Mouse (Mus musculus) kidney, embryonic 14.5 days (tissue): ENCODE measurements around the gene Gm21775. TPM values are rescaled to one million over a fixed set of nuclear protein-coding genes. Genes with fewer than 3 reads are reported as not detected.
"Not testable (repeated sequence)": the region's sequence is repeated elsewhere in the genome, so short reads cannot be mapped to it uniquely, and the experiment has no call there.

ENCODE experiments used
- ATAC-seq: fragments of 200-750 bp; cut with Nextera tagmentation; 2 replicates; pipeline ENCODE4 v1.8.0; 2017; ENCODE audit warnings: moderate number of reproducible peaks, mild to moderate bottlenecking, moderate TSS enrichment, moderate library complexity; ENCODE audit not compliant: low FRiP score, low TSS enrichment
- H3K27ac ChIP-seq: fragments of 300-500 bp; sonication (generic); 2 replicates; pipeline ENCODE4 v1.5.1; 2014; ENCODE audit warnings: low read depth, mild to moderate bottlenecking, low read length, moderate library complexity, mixed read lengths
- H3K27me3 ChIP-seq: fragments of 300-500 bp; sonication (generic); 2 replicates; pipeline ENCODE4 v1.6.1; 2014; ENCODE audit warnings: mild to moderate bottlenecking, low read length; ENCODE audit not compliant: control insufficient read depth, insufficient read depth
- H3K36me3 ChIP-seq: fragments of 300-500 bp; sonication (generic); 2 replicates; pipeline ENCODE4 v1.6.1; 2014; ENCODE audit warnings: low read length, mixed read lengths; ENCODE audit not compliant: control insufficient read depth, insufficient read depth
- H3K4me1 ChIP-seq: fragments of 300-500 bp; sonication (generic); 2 replicates; pipeline ENCODE4 v1.6.1; 2014; ENCODE audit warnings: low read length, mixed read lengths; ENCODE audit not compliant: control insufficient read depth, insufficient read depth
- H3K4me2 ChIP-seq: fragments of 300-500 bp; sonication (generic); replicated peaks from 2 replicates; pipeline ENCODE4 v1.6.1; 2014; ENCODE audit warnings: low read depth, mild to moderate bottlenecking, low read length
- H3K4me3 ChIP-seq: fragments of 300-500 bp; sonication (generic); 2 replicates; pipeline ENCODE4 v1.5.1; 2014; ENCODE audit warnings: mild to moderate bottlenecking, low read length
- H3K9ac ChIP-seq: fragments of 300-500 bp; sonication (generic); 2 replicates; pipeline ENCODE4 v1.6.1; 2014; ENCODE audit warnings: low read depth, mild to moderate bottlenecking, low read length, moderate library complexity
- H3K9me3 ChIP-seq: fragments of 300-500 bp; sonication (generic); 2 replicates; pipeline ENCODE4 v1.6.1; 2016; ENCODE audit warnings: low read length; ENCODE audit not compliant: control insufficient read depth
- WGBS: fragments of 180-500 bp; shearing (Covaris S2); extraction: QIAGEN DNeasy Blood & Tissue Kit; methylation state at CpG from one replicate; pipeline ENCODE4 v1.1.7; 2014; 5-methylcytosine and 5-hydroxymethylcytosine counted together
- polyA plus RNA-seq: library from polyadenylated mRNA; unstranded; fragments of >200 nt; fragmentation: Nextera tagmentation; extraction: Ambion mirVana; gene quantifications from 2 replicates; pipeline ENCODE4 v1.2.1, GENCODE M21; 2014

The Gm21775 gene
- polyA plus RNA-seq, result not detected in 2 replicates

- WGBS, result no CpG with 5 or more reads among the region's 5 CpGs
- not testable (repeated sequence) for H3K4me1 ChIP-seq, H3K9me3 ChIP-seq, H3K27ac ChIP-seq, H3K4me2 ChIP-seq, ATAC-seq, H3K36me3 ChIP-seq, H3K4me3 ChIP-seq, H3K27me3 ChIP-seq, H3K9ac ChIP-seq
Measured at GRCm38 (mm10) chrY:10553153-10553552, at the start of gene Gm21775. Gene Gm21775 (plus strand): TSS chrY:10553453.

DNA sequence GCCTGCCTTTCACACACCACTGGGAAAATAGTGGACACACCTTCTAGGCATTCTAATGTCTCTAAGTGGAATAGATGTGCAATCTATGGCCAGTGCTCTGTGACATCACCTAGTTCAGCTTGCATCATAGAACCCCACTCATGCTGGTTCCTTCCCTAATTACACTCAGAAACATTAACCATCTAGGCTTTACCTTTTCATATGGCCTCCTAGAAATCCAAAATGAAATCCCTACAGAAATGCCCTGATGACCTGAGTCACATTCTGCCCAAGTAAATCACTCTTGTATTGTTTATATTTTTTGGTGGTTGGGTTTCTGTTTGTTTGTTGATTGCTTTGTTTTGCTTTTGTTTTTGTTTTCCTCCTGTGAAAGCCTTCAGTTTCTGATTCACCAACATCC is 17.3 kb upstream of the Gm21775 start, which contains the start of gene Gm20737:
TSS of gene Gm20737 (minus strand) at position 101 of the 400 bp plus-strand sequence.
- not testable (repeated sequence) for ATAC-seq, H3K9me3 ChIP-seq, H3K4me1 ChIP-seq, H3K4me3 ChIP-seq, H3K4me2 ChIP-seq, H3K36me3 ChIP-seq, H3K27ac ChIP-seq, H3K27me3 ChIP-seq, H3K9ac ChIP-seq

Other genes starting within 250 kb of the Gm21775 start
- gene Gm20834, start 228.9 kb upstream of the Gm21775 start, polyA plus RNA-seq, result not detected in 2 replicates
- not detected in 2 replicates for gene Gm28510, start 140.7 kb upstream of the Gm21775 start, polyA plus RNA-seq
- gene Gm20737, start 17.4 kb upstream of the Gm21775 start, polyA plus RNA-seq, result not detected in 2 replicates
- gene Gm21900, start 62.9 kb downstream of the Gm21775 start, polyA plus RNA-seq, result not detected in 2 replicates
- gene Gm20777, start 199.0 kb downstream of the Gm21775 start, polyA plus RNA-seq, result not detected in 2 replicates